Mouse (Mus musculus) midbrain, postnatal 0 days (tissue): ENCODE measurements around the gene Tbc1d14. TPM values are rescaled to one million over a fixed set of nuclear protein-coding genes. Genes with fewer than 3 reads are reported as not detected.

Experiments used
- ATAC-seq: fragments of 200-750 bp; cut with Nextera tagmentation; 2 replicates; pipeline ENCODE4 v1.8.0; 2017; ENCODE audit warnings: moderate number of reproducible peaks, mild to moderate bottlenecking, moderate TSS enrichment, moderate library complexity; ENCODE audit not compliant: low FRiP score
- DNase-seq: peaks from one replicate; pipeline ENCODE4 v3.0.0-alpha.2; 2015; ENCODE audit warnings: low spot score
- H3K27ac ChIP-seq: fragments of 300-500 bp; sonication (generic); 2 replicates; pipeline ENCODE4 v1.5.1; 2014; ENCODE audit warnings: low read depth, mild to moderate bottlenecking, low read length, mixed read lengths
- H3K27me3 ChIP-seq: fragments of 300-500 bp; sonication (generic); 2 replicates; pipeline ENCODE4 v1.6.1; 2014; ENCODE audit warnings: low read length, control low read depth, mixed read lengths; ENCODE audit not compliant: insufficient read depth
- H3K36me3 ChIP-seq: fragments of 300-500 bp; sonication (generic); 2 replicates; pipeline ENCODE4 v1.6.1; 2014; ENCODE audit warnings: low read length, control low read depth, mixed read lengths; ENCODE audit not compliant: insufficient read depth
- H3K4me1 ChIP-seq: fragments of 300-500 bp; sonication (generic); 2 replicates; pipeline ENCODE4 v1.6.1; 2014; ENCODE audit warnings: mild to moderate bottlenecking, control low read depth, antibody characterized with exemption, low read length, mixed read lengths; ENCODE audit not compliant: insufficient read depth
- H3K4me2 ChIP-seq: fragments of 300-500 bp; sonication (generic); 2 replicates; pipeline ENCODE4 v1.6.1; 2014; ENCODE audit warnings: low read depth, mild to moderate bottlenecking, low read length, mixed read lengths; ENCODE audit not compliant: poor library complexity, severe bottlenecking
- H3K4me3 ChIP-seq: fragments of 300-500 bp; sonication (generic); 2 replicates; pipeline ENCODE4 v1.5.1; 2014; ENCODE audit warnings: low read depth, mild to moderate bottlenecking, low read length, moderate library complexity
- H3K9ac ChIP-seq: fragments of 300-500 bp; sonication (generic); replicated peaks from 2 replicates; pipeline ENCODE4 v1.6.1; 2014; ENCODE audit warnings: mild to moderate bottlenecking, low read length, moderate library complexity, mixed read lengths; ENCODE audit not compliant: poor library complexity, severe bottlenecking
- H3K9me3 ChIP-seq: fragments of 300-500 bp; sonication (generic); 2 replicates; pipeline ENCODE4 v1.6.1; 2016; ENCODE audit warnings: low read length, control low read depth
- CTCF ChIP-seq: IDR thresholded peaks from 2 replicates; pipeline ENCODE4 v1.5.1; 2016; ENCODE audit warnings: antibody characterized with exemption, mild to moderate bottlenecking
- WGBS: fragments of 180-500 bp; shearing (Covaris S2); extraction: QIAGEN DNeasy Blood & Tissue Kit; methylation state at CpG from one replicate; pipeline ENCODE4 v1.1.7; 2014; 5-methylcytosine and 5-hydroxymethylcytosine counted together
- polyA plus RNA-seq: library from polyadenylated mRNA; unstranded; fragments of >200 nt; fragmentation: Nextera tagmentation; extraction: Ambion mirVana; gene quantifications from 2 replicates; pipeline ENCODE4 v1.2.1, GENCODE M21; 2015
- total RNA-seq: library from RNA; depleted of rRNA; stranded (reverse); fragments of >200 nt; gene quantifications from 2 replicates; pipeline ENCODE4 v1.2.3, GENCODE M21; 2014; rRNA removed

The Tbc1d14 gene
- total RNA-seq (29.3 and 30.5 TPM in 2 replicates), polyA plus RNA-seq (51.0 and 53.3 TPM in 2 replicates)

- ATAC-seq (no peak), DNase-seq (no peak)
- Histone ChIP-seq H3K36me3 (no peaks in the 10 kb centered on the region), H3K4me1 (no peaks in the 10 kb centered on the region), H3K9me3 (no peaks in the 10 kb centered on the region), H3K4me2 (no peak within 1 kb of the TSS), H3K4me3 (no peak within 1 kb of the TSS), H3K9ac (no peak within 1 kb of the TSS), H3K27me3 (no peaks in the 10 kb centered on the region), H3K27ac (no peak within 1 kb of the TSS)
- no peak for TF ChIP-seq CTCF
- WGBS: 84% methylated on average over 5 of the region's 5 CpGs
These were observed at the start of gene Tbc1d14 for GRCm38 (mm10) chr5:36593176-36593575. TSS of gene Tbc1d14 (minus strand) at chr5:36593276.

GRCm38 (mm10) chr5:36625612-36626011 is 32.5 kb upstream of the Tbc1d14 start:
- ATAC-seq (no peak), DNase-seq (no peak)
- 71% methylated on average over 5 of the region's 5 CpGs for WGBS
- Histone ChIP-seq H3K27me3 (no peaks in the 10 kb centered on the region), H3K27ac (no peak overlapping the region), H3K9ac (no peak overlapping the region), H3K4me3 (no peak overlapping the region), H3K4me2 (no peak overlapping the region), H3K4me1 (no peaks in the 10 kb centered on the region), H3K36me3 (0 out of 2 replicates have a peak, but pooled peaks cover 5% of the 10 kb centered on the region), H3K9me3 (no peaks in the 10 kb centered on the region)
- no peak for TF ChIP-seq CTCF

GRCm38 (mm10) chr5:36623670-36624069 is 30.6 kb upstream of the Tbc1d14 start:
- H3K4me3 ChIP-seq: no peak overlapping the region
- DNase-seq: no peak
- WGBS: 96% methylated on average over 5 of the region's 5 CpGs
- TF ChIP-seq CTCF: no peak
- no peak overlapping the region for H3K9ac ChIP-seq
- peaks cover 7% of the 10 kb centered on the region; the same call in 1 of the 2 replicates for H3K36me3 ChIP-seq
- H3K27me3 ChIP-seq: no peaks in the 10 kb centered on the region
- ATAC-seq: no peak
- H3K4me2 ChIP-seq: no peak overlapping the region
- no peaks in the 10 kb centered on the region for H3K4me1 ChIP-seq
- H3K9me3 ChIP-seq: no peaks in the 10 kb centered on the region
- no peak overlapping the region for H3K27ac ChIP-seq

- H3K4me2 ChIP-seq: no peak overlapping the region
- no peak overlapping the region for H3K4me3 ChIP-seq
These were observed 28.0 kb upstream of the Tbc1d14 start for GRCm38 (mm10) chr5:36621058-36621449.

GRCm38 (mm10) chr5:36620409-36621057 is 27.5 kb upstream of the Tbc1d14 start:
- no peak overlapping the region for H3K9ac ChIP-seq
- no peak for DNase-seq
- TF ChIP-seq CTCF: no peak
- H3K36me3 ChIP-seq: peaks cover 22% of the 10 kb centered on the region
- WGBS: 87% methylated on average over 8 of the region's 8 CpGs
- no peaks in the 10 kb centered on the region for H3K4me1 ChIP-seq
- H3K4me3 ChIP-seq: no peak overlapping the region
- no peak overlapping the region for H3K27ac ChIP-seq
- ATAC-seq: no peak
- H3K4me2 ChIP-seq: no peak overlapping the region
- no peaks in the 10 kb centered on the region for H3K27me3 ChIP-seq
- H3K9me3 ChIP-seq: no peaks in the 10 kb centered on the region

More at GRCm38 (mm10) chr5:36621058-36621449, 28.0 kb upstream of the Tbc1d14 start:
- no peak overlapping the region for H3K9ac ChIP-seq
- TF ChIP-seq CTCF: no peak
- no peak overlapping the region for H3K27ac ChIP-seq
- ATAC-seq: no peak
- no peaks in the 10 kb centered on the region for H3K9me3 ChIP-seq
- no peaks in the 10 kb centered on the region for H3K27me3 ChIP-seq
- no peak for DNase-seq
- H3K36me3 ChIP-seq: peaks cover 17% of the 10 kb centered on the region
- H3K4me1 ChIP-seq: no peaks in the 10 kb centered on the region
- WGBS: 82% methylated on average over 5 of the region's 5 CpGs

- ATAC-seq (no peak), DNase-seq (peak; percentile 16)
- Histone ChIP-seq H3K27ac (no peak overlapping the region), H3K4me2 (no peak overlapping the region), H3K27me3 (no peaks in the 10 kb centered on the region), H3K4me3 (no peak overlapping the region), H3K36me3 (peaks cover 31% of the 10 kb centered on the region), H3K9ac (no peak overlapping the region), H3K9me3 (no peaks in the 10 kb centered on the region), H3K4me1 (no peaks in the 10 kb centered on the region)
- TF ChIP-seq CTCF: no peak
- 88% methylated on average over 5 of the region's 5 CpGs for WGBS
These were observed 25.8 kb upstream of the Tbc1d14 start for GRCm38 (mm10) chr5:36618890-36619289.
